Mouse (Mus musculus) thymus, adult 2 months (tissue): ENCODE measurements around the gene Fhdc1.

Source experiments
- CTCF ChIP-seq: fragments of 200-500 bp; IDR thresholded peaks from 2 replicates; pipeline ENCODE4 v1.5.1; 2012; ENCODE audit warnings: mild to moderate bottlenecking, control low read depth, low read length, moderate library complexity, borderline replicate concordance; ENCODE audit not compliant: control insufficient read depth, poor library complexity, insufficient read depth; ENCODE audit errors: extremely low read depth
- POLR2A ChIP-seq: fragments of 200-500 bp; IDR thresholded peaks from 2 replicates; pipeline ENCODE4 v1.6.1; 2012; ENCODE audit warnings: mild to moderate bottlenecking, low read length, control low read depth, moderate library complexity; ENCODE audit not compliant: control insufficient read depth, poor library complexity, insufficient read depth; ENCODE audit errors: extremely low read depth

DNA sequence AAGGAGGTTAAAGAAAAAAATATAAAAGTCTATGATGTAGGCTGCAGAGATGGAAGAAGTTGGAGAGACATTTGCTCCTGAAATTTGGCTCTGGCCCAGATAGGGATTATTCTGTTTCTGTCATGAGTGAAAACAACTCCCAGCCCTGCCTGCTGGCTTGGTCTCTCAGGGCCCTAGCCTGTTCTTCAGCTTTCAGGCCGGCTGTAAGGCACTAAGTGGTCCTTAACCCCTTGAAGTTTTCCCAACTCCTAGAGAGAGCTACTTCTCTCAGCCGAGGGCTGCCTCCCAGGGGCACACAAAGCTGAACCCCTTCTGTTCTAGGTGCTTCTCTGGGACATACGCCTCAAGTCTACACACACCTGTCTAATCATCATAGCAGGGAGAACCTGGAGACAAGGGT is 7.7 kb downstream of the Fhdc1 start:
- TF ChIP-seq POLR2A (no peak), CTCF (no peak)
